Mouse (Mus musculus): ENCODE measurements around the gene Rcan2.

GRCm38 (mm10) chr17:44038656-44039055 lies 237.5 kb downstream of the Rcan2 start:
- TF ChIP-seq CTCF (IDR thresholded peaks at IDR 0.05; ENCODE audit: extremely low read depth, insufficient read depth, low read length) (peak; percentile 36; the same call in 1 of the 2 replicates), POLR2A (IDR thresholded peaks at IDR 0.05; ENCODE audit: extremely low read depth, insufficient read depth, low read length) (no peak)
